Mouse (Mus musculus) CD4-positive, CD25-positive, alpha-beta regulatory T cell, adult 9 weeks (primary cell): ENCODE data around the gene Cnga4. TPM values are rescaled to one million over a fixed set of nuclear protein-coding genes. Genes with fewer than 3 reads are reported as not detected.

Experiments
- polyA plus RNA-seq: library from polyadenylated mRNA; unstranded; fragments of 100-300 nt; shearing (Covaris generic); gene quantifications from one replicate; pipeline ENCODE4 v1.2.1, GENCODE M21; 2017

Cnga4 gene
- polyA plus RNA-seq: not detected

GRCm38 (mm10) chr7:105404268-105404667, at the start of gene Cnga4:
Gene Cnga4 (plus strand): TSS chr7:105404568.

GRCm38 (mm10) chr7:105367930-105368329, 36.4 kb upstream of the Cnga4 start, which contains the start of gene Olfr692:
Gene Olfr692 (plus strand): TSS chr7:105368230.

GRCm38 (mm10) chr7:105374866-105375265, 29.5 kb upstream of the Cnga4 start, which contains the start of gene Gm5901:
Gene Gm5901 (plus strand): TSS chr7:105375038.

GRCm38 (mm10) chr7:105399935-105400624, 4.3 kb upstream of the Cnga4 start, which contains the start of gene Fam160a2:
Gene Fam160a2 (minus strand): TSS chr7:105400054.

GRCm38 (mm10) chr7:105425424-105426043, 21.2 kb downstream of the Cnga4 start, which contains the start of gene Cckbr:
Gene Cckbr (plus strand): TSS chr7:105425731.

Other genes with a start within 250 kb of the Cnga4 start
- gene Olfr684, start 240.9 kb upstream of the Cnga4 start, polyA plus RNA-seq: not detected
- gene Olfr685, start 218.6 kb upstream of the Cnga4 start, polyA plus RNA-seq: not detected
- not detected for gene Olfr686, start 197.1 kb upstream of the Cnga4 start, polyA plus RNA-seq
- gene Olfr688, start 116.5 kb upstream of the Cnga4 start, polyA plus RNA-seq: not detected
- 0.09 TPM for gene Olfr689, start 93.4 kb upstream of the Cnga4 start, polyA plus RNA-seq
- not detected for gene Olfr690, start 70.5 kb upstream of the Cnga4 start, polyA plus RNA-seq
- gene Olfr691, start 62.3 kb upstream of the Cnga4 start, polyA plus RNA-seq: not detected
- not detected for gene Olfr692, start 36.3 kb upstream of the Cnga4 start, polyA plus RNA-seq
- not detected for gene Gm5901, start 29.5 kb upstream of the Cnga4 start, polyA plus RNA-seq
- 26.9 TPM for gene Fam160a2, start 4.5 kb upstream of the Cnga4 start, polyA plus RNA-seq
- not detected for gene Cckbr, start 21.2 kb downstream of the Cnga4 start, polyA plus RNA-seq
- not detected for gene Cavin3, start 77.7 kb downstream of the Cnga4 start, polyA plus RNA-seq
- 47.9 TPM for gene Smpd1, start 149.8 kb downstream of the Cnga4 start, polyA plus RNA-seq
- gene Apbb1, start 177.1 kb downstream of the Cnga4 start, polyA plus RNA-seq: 5.6 TPM
- gene Hpx, start 195.6 kb downstream of the Cnga4 start, polyA plus RNA-seq: not detected
- 2.1 TPM for gene Trim3, start 229.0 kb downstream of the Cnga4 start, polyA plus RNA-seq
- gene Timm10b, start 235.5 kb downstream of the Cnga4 start, polyA plus RNA-seq: 255 TPM
- 35.3 TPM for gene Arfip2, start 235.8 kb downstream of the Cnga4 start, polyA plus RNA-seq
- 14.3 TPM for gene Gm45799, start 236.0 kb downstream of the Cnga4 start, polyA plus RNA-seq
- gene Dnhd1, start 246.3 kb downstream of the Cnga4 start, polyA plus RNA-seq: 3.3 TPM